ENCODE assay signal across 27 mouse cellular contexts in genomic region chr7:37544011-37544410, GRCm38 (mm10).
A peak's percentile ranks its signal among the peaks of the same experiment; 100 is the strongest.
DNase-seq lines count a peak whose midpoint lies in the region; ATAC-seq and TF ChIP-seq lines count a peak whose summit lies in the region.
"Had no signal": no experiment of that assay in that cellular context is flagged by ENCODE, and none has a peak within 500 bp of the region (broad histone marks: within the 10 kb centered on the region; RNA-seq: fewer than 3 reads in every experiment).

No protein-coding gene starts in this region.

- WGBS in embryonic facial prominence, embryonic 10.5 days, result 22% methylated on average over 6 of the region's 6 CpGs
- WGBS in kidney, embryonic 14.5 days, result 22% methylated on average over 6 of the region's 6 CpGs

- H3K36me3 ChIP-seq in embryonic facial prominence, embryonic 10.5 days (replicated peaks), result no peaks in the 10 kb centered on the region
- no peaks in the 10 kb centered on the region for H3K36me3 ChIP-seq in kidney, embryonic 14.5 days (ENCODE audit: control insufficient read depth, insufficient read depth, low read length)
- H3K36me3 ChIP-seq: G1E; heart, embryonic 10.5 days; heart, embryonic 13.5 days had no signal

- no peak overlapping the region for H3K9ac ChIP-seq in kidney, embryonic 14.5 days (ENCODE audit: low read depth, low read length)
- H3K9ac ChIP-seq: forebrain, embryonic 13.5 days; heart, embryonic 13.5 days; hindbrain, embryonic 14.5 days had no signal

- no peak for ATAC-seq in kidney, embryonic 14.5 days (ENCODE audit: low FRiP score, low TSS enrichment)
- ATAC-seq: forebrain, embryonic 13.5 days; forebrain, embryonic 16.5 days; hindbrain, postnatal 0 days; inflammation-experienced regulatory T-cells, adult 6 months; Patski had no signal

- H3K27me3 ChIP-seq in embryonic facial prominence, embryonic 10.5 days (replicated peaks; ENCODE audit: low read depth, poor library complexity, severe bottlenecking), result peaks cover 7% of the 10 kb centered on the region; the same call in 1 of the 2 replicates
- no peaks in the 10 kb centered on the region for H3K27me3 ChIP-seq in kidney, embryonic 14.5 days (ENCODE audit: control insufficient read depth, insufficient read depth, low read length)
- H3K27me3 ChIP-seq: CH12.LX; forebrain, embryonic 13.5 days; heart, embryonic 13.5 days; Patski had no signal

- no peak overlapping the region for H3K4me2 ChIP-seq in kidney, embryonic 14.5 days (replicated peaks; ENCODE audit: low read depth, low read length)
- H3K4me2 ChIP-seq: forebrain, embryonic 13.5 days; heart, embryonic 13.5 days; hindbrain, embryonic 14.5 days had no signal

- no peak for DNase-seq in layer of hippocampus, adult 2 months (ENCODE audit: low spot score in 2 of 2)
- no peak for DNase-seq in layer of hippocampus, postnatal 14 days (ENCODE audit: low spot score in 2 of 2)
- peak; percentile 58 for DNase-seq in embryo, embryonic 10.5 days (ENCODE audit: low spot score)
- DNase-seq in embryonic facial prominence, embryonic 10.5 days (ENCODE audit: low spot score), result peak; percentile 38
- no peak for DNase-seq in left cerebral cortex, adult 18-20 months (ENCODE audit: low spot score in 2 of 2)
- DNase-seq in liver, result no peak
- DNase-seq: adrenal gland, postnatal 10 days; adrenal gland, postnatal 36 days; B cell, adult 2 months; cerebellum, adult 18-20 months; cerebellum, adult 9-10 months; cerebellum, postnatal 14 days; gastrocnemius, postnatal 10 days; gastrocnemius, postnatal 36 days; heart, adult 2 months had no signal

- no peak for TF ChIP-seq CTCF in layer of hippocampus, adult 2 months (conservative IDR thresholded peaks at IDR 0.05)

- H3K27ac ChIP-seq in layer of hippocampus, adult 2 months, result peak overlapping the region; percentile 20; the same call in 1 of the 2 replicates
- peak overlapping the region; percentile 48; the same call in 1 of the 2 replicates for H3K27ac ChIP-seq in embryonic facial prominence, embryonic 10.5 days (replicated peaks)
- H3K27ac ChIP-seq in kidney, embryonic 14.5 days (ENCODE audit: low read depth, low read length), result no peak overlapping the region
- H3K27ac ChIP-seq: forebrain, embryonic 10.5 days; forebrain, embryonic 13.5 days; heart, adult 2 months; heart, embryonic 10.5 days; heart, embryonic 13.5 days; hindbrain, embryonic 14.5 days; hindbrain, postnatal 0 days had no signal

- H3K9me3 ChIP-seq in embryonic facial prominence, embryonic 10.5 days, result no peaks in the 10 kb centered on the region
- no peaks in the 10 kb centered on the region for H3K9me3 ChIP-seq in kidney, embryonic 14.5 days (ENCODE audit: control insufficient read depth, low read length)
- H3K9me3 ChIP-seq: forebrain, embryonic 10.5 days; forebrain, embryonic 13.5 days; heart, embryonic 10.5 days; heart, embryonic 13.5 days had no signal

- peaks cover 24% of the 10 kb centered on the region for H3K4me1 ChIP-seq in embryonic facial prominence, embryonic 10.5 days
- no peaks in the 10 kb centered on the region for H3K4me1 ChIP-seq in kidney, embryonic 14.5 days (ENCODE audit: control insufficient read depth, insufficient read depth, low read length)
- H3K4me1 ChIP-seq: heart, embryonic 13.5 days had no signal

- H3K4me3 ChIP-seq in layer of hippocampus, adult 2 months, result no peak overlapping the region
- H3K4me3 ChIP-seq in embryonic facial prominence, embryonic 10.5 days, result no peak overlapping the region
- H3K4me3 ChIP-seq in kidney, embryonic 14.5 days (ENCODE audit: low read length), result no peak overlapping the region
- H3K4me3 ChIP-seq: forebrain, embryonic 10.5 days; forebrain, embryonic 13.5 days; heart, adult 2 months; heart, embryonic 10.5 days; heart, embryonic 13.5 days had no signal

Comparison
In these comparisons a context has a peak if more than half of its experiments do, and no peak if none do; other contexts are left out.
1. DNase-seq: peak in embryo, embryonic 10.5 days (single experiment) and embryonic facial prominence, embryonic 10.5 days (single experiment); none in layer of hippocampus, adult 2 months (0 of 2), layer of hippocampus, postnatal 14 days (0 of 2), left cerebral cortex, adult 18-20 months (0 of 2) and liver (single experiment).